Mouse (Mus musculus): Measurements from ENCODE around the gene 4930438A08Rik. TPM values are rescaled to one million over a fixed set of nuclear protein-coding genes. Genes with fewer than 3 reads are reported as not detected.
A peak's percentile ranks its signal among the peaks of the same experiment; 100 is the strongest.

Gene 4930438A08Rik
- total RNA-seq, 2 experiments from 2014 or later = not detected

GRCm38 (mm10) chr11:58323570-58324340, 49.2 kb downstream of the 4930438A08Rik start:
- DNase-seq (ENCODE audit: low spot score in 2 of 2) = no peak

- no peak for DNase-seq (ENCODE audit: low spot score in 2 of 2)
Measured at GRCm38 (mm10) chr11:58324614-58325229, 50.1 kb downstream of the 4930438A08Rik start.

- no peak for DNase-seq (ENCODE audit: low spot score in 2 of 2)
Measured at GRCm38 (mm10) chr11:58326781-58327180, 52.2 kb downstream of the 4930438A08Rik start.

- DNase-seq (ENCODE audit: low spot score in 2 of 2) = no peak
Measured at GRCm38 (mm10) chr11:58329906-58330275, 55.3 kb downstream of the 4930438A08Rik start.

- DNase-seq (ENCODE audit: low spot score in 2 of 2) = peak; percentile 78 to 84
Measured at GRCm38 (mm10) chr11:58330276-58331148, 55.9 kb downstream of the 4930438A08Rik start, which contains the start of the genes Zfp672 and Sh3bp5l. Gene Zfp672 (minus strand): TSS chr11:58330339. Gene Sh3bp5l (plus strand): TSS chr11:58330724.

- DNase-seq (ENCODE audit: low spot score in 2 of 2) = peak in 1 of 2 experiments; percentile 36
Measured at GRCm38 (mm10) chr11:58331149-58331495, 56.5 kb downstream of the 4930438A08Rik start.

- no peak for DNase-seq (ENCODE audit: low spot score in 2 of 2)
Measured at GRCm38 (mm10) chr11:58331546-58331945, 56.9 kb downstream of the 4930438A08Rik start.

- peak; percentile 47 to 57 for DNase-seq (ENCODE audit: low spot score in 2 of 2)
Measured at GRCm38 (mm10) chr11:58334746-58335145, 60.1 kb downstream of the 4930438A08Rik start.

Other genes starting within 250 kb of the 4930438A08Rik start
- under 1 TPM; 0.19 to 0.27 TPM for gene Gm12248, start 181.7 kb upstream of the 4930438A08Rik start, total RNA-seq (2021)
- gene Cnot8, start 170.6 kb upstream of the 4930438A08Rik start, total RNA-seq (2021) = 10 to 100 TPM; 40.9 to 47.1 TPM
- gene Gemin5, start 106.3 kb upstream of the 4930438A08Rik start, total RNA-seq (2021) = 10 to 100 TPM; 22.2 to 22.9 TPM
- gene Mrpl22, start 103.1 kb upstream of the 4930438A08Rik start, total RNA-seq (2021) = 10 to 100 TPM; 56.9 to 69.4 TPM
- gene Igtp, start 75.2 kb upstream of the 4930438A08Rik start, total RNA-seq (2021) = 10 to 100 TPM; 14.0 to 30.2 TPM
- gene Irgm2, start 75.2 kb upstream of the 4930438A08Rik start, total RNA-seq (2021) = 10 to 100 TPM; 11.5 to 25.9 TPM
- gene Zfp692, start 32.3 kb downstream of the 4930438A08Rik start, total RNA-seq (2021) = 10 to 100 TPM; 10.5 to 11.9 TPM
- 10 to 100 TPM; 48.7 to 58.7 TPM for gene Zfp672, start 55.5 kb downstream of the 4930438A08Rik start, total RNA-seq (2021)
- gene Sh3bp5l, start 55.9 kb downstream of the 4930438A08Rik start, total RNA-seq (2021) = 10 to 100 TPM; 38.5 to 39.3 TPM
- not detected for gene Lypd8, start 104.2 kb downstream of the 4930438A08Rik start, total RNA-seq (2021)
- gene 1810065E05Rik, start 146.3 kb downstream of the 4930438A08Rik start, total RNA-seq (2021) = not detected
- not detected for gene Gm12253, start 157.8 kb downstream of the 4930438A08Rik start, total RNA-seq (2021)
- gene Lypd9, start 178.1 kb downstream of the 4930438A08Rik start, total RNA-seq (2021) = not detected
- not detected for gene Olfr30, start 187.5 kb downstream of the 4930438A08Rik start, total RNA-seq (2021)
- gene Olfr332, start 217.8 kb downstream of the 4930438A08Rik start, total RNA-seq (2021) = not detected
- gene Olfr331, start 227.8 kb downstream of the 4930438A08Rik start, total RNA-seq (2021) = not detected

All from adrenal gland, adult 18-20 months (tissue).